Mouse (Mus musculus) kidney, adult 2 months (tissue): ENCODE measurements around the gene Gm11084.

Experiments used
- CTCF ChIP-seq: fragments of 200-500 bp; conservative IDR thresholded peaks from 2 replicates; pipeline ENCODE4 v1.5.1; 2011; ENCODE audit warnings: low read depth, mild to moderate bottlenecking, control low read depth, low read length, moderate library complexity, mixed read lengths; ENCODE audit not compliant: insufficient read depth, insufficient read length
- POLR2A ChIP-seq: fragments of 200-500 bp; IDR thresholded peaks from one replicate; pipeline ENCODE4 v1.6.1; 2011; ENCODE audit warnings: low read depth, low read length, control low read depth

GRCm38 (mm10) chr2:72978901-72979658, 7.4 kb downstream of the Gm11084 start:
- peak; percentile 24 for TF ChIP-seq POLR2A
- TF ChIP-seq CTCF: no peak
